In genomic region chr10:80281921-80282371, GRCm38 (mm10) we compare ENCODE assay signal across 9 mouse cellular contexts. TPM values are rescaled to one million over a fixed set of nuclear protein-coding genes. Genes with fewer than 3 reads are reported as not detected.
DNase-seq lines count a peak whose midpoint lies in the region; ATAC-seq and TF ChIP-seq lines count a peak whose summit lies in the region.
"Had no signal": no experiment of that assay in that cellular context is flagged by ENCODE, and none has a peak within 500 bp of the region (broad histone marks: within the 10 kb centered on the region; RNA-seq: fewer than 3 reads in every experiment).

No protein-coding gene starts in this region.

- H3K9ac ChIP-seq in embryonic facial prominence, embryonic 13.5 days: 0 out of 2 replicates have a peak overlapping the region, but pooled peaks have one; percentile 33
- no peak overlapping the region for H3K9ac ChIP-seq in stomach, postnatal 0 days (ENCODE audit: low read length)
- H3K9ac ChIP-seq: limb, embryonic 15.5 days had no signal

- no peak for ATAC-seq in embryonic facial prominence, embryonic 13.5 days (ENCODE audit: insufficient number of reproducible peaks, insufficient read depth, low FRiP score, low TSS enrichment, low read depth)
- 0 out of 2 replicates have a peak, but pooled peaks have one; percentile 9 for ATAC-seq in stomach, postnatal 0 days (ENCODE audit: low FRiP score, low TSS enrichment)

- H3K27ac ChIP-seq in embryonic facial prominence, embryonic 13.5 days: no peak overlapping the region
- no peak overlapping the region for H3K27ac ChIP-seq in embryonic facial prominence, embryonic 10.5 days (replicated peaks)
- H3K27ac ChIP-seq in stomach, postnatal 0 days (replicated peaks): peak overlapping the region; percentile 91
- H3K27ac ChIP-seq: limb, embryonic 15.5 days had no signal

- no peak for DNase-seq in embryonic facial prominence, embryonic 10.5 days (ENCODE audit: low spot score)
- peak; percentile 60 for DNase-seq in urinary bladder, postnatal 14 days (ENCODE audit: low spot score)
- DNase-seq in urinary bladder, postnatal 10 days (ENCODE audit: low spot score): no peak
- peak; percentile 68 to 83 for DNase-seq in kidney, postnatal 4 days
- peak; percentile 77 for DNase-seq in stomach, postnatal 0 days (ENCODE audit: low spot score)
- DNase-seq in urinary bladder, postnatal 4 days (ENCODE audit: low spot score in 2 of 2): no peak
- DNase-seq in embryo, embryonic 10 days (ENCODE audit: low spot score): no peak

- H3K27me3 ChIP-seq in embryonic facial prominence, embryonic 13.5 days: no peaks in the 10 kb centered on the region
- no peaks in the 10 kb centered on the region for H3K27me3 ChIP-seq in embryonic facial prominence, embryonic 10.5 days (replicated peaks; ENCODE audit: low read depth, poor library complexity, severe bottlenecking)
- H3K27me3 ChIP-seq in stomach, postnatal 0 days (ENCODE audit: control insufficient read depth, insufficient read depth, low read length): no peaks in the 10 kb centered on the region
- H3K27me3 ChIP-seq: limb, embryonic 15.5 days had no signal

- 74% methylated on average over 8 of the region's 8 CpGs for WGBS in embryonic facial prominence, embryonic 13.5 days
- 78% methylated on average over 8 of the region's 8 CpGs for WGBS in embryonic facial prominence, embryonic 10.5 days
- 66% methylated on average over 8 of the region's 8 CpGs for WGBS in stomach, postnatal 0 days

- TF ChIP-seq EP300 in stomach, postnatal 0 days (optimal IDR thresholded peaks at IDR 0.05): no peak

- H3K36me3 ChIP-seq in embryonic facial prominence, embryonic 13.5 days: peaks cover 97% of the 10 kb centered on the region
- H3K36me3 ChIP-seq in embryonic facial prominence, embryonic 10.5 days (replicated peaks): peaks cover 100% of the 10 kb centered on the region
- peaks cover 53% of the 10 kb centered on the region for H3K36me3 ChIP-seq in stomach, postnatal 0 days (ENCODE audit: control insufficient read depth, insufficient read depth, low read length)

- no peaks in the 10 kb centered on the region for H3K9me3 ChIP-seq in embryonic facial prominence, embryonic 13.5 days
- no peaks in the 10 kb centered on the region for H3K9me3 ChIP-seq in embryonic facial prominence, embryonic 10.5 days
- H3K9me3 ChIP-seq in stomach, postnatal 0 days (ENCODE audit: control insufficient read depth, low read length): no peaks in the 10 kb centered on the region
- H3K9me3 ChIP-seq: limb, embryonic 15.5 days had no signal

- H3K4me3 ChIP-seq in embryonic facial prominence, embryonic 13.5 days: no peak overlapping the region
- no peak overlapping the region for H3K4me3 ChIP-seq in embryonic facial prominence, embryonic 10.5 days
- no peak overlapping the region for H3K4me3 ChIP-seq in stomach, postnatal 0 days (ENCODE audit: low read depth, low read length)
- H3K4me3 ChIP-seq: limb, embryonic 15.5 days had no signal

- no peak for TF ChIP-seq CTCF in stomach, postnatal 0 days (IDR thresholded peaks at IDR 0.05; ENCODE audit: low read depth)

- H3K4me1 ChIP-seq in embryonic facial prominence, embryonic 13.5 days: peaks cover 5% of the 10 kb centered on the region; the same call in 1 of the 2 replicates
- 0 out of 2 replicates have a peak, but pooled peaks cover 4% of the 10 kb centered on the region for H3K4me1 ChIP-seq in embryonic facial prominence, embryonic 10.5 days
- no peaks in the 10 kb centered on the region for H3K4me1 ChIP-seq in stomach, postnatal 0 days (replicated peaks; ENCODE audit: control insufficient read depth, insufficient read depth)

- H3K4me2 ChIP-seq in embryonic facial prominence, embryonic 13.5 days: no peak overlapping the region
- no peak overlapping the region for H3K4me2 ChIP-seq in stomach, postnatal 0 days (replicated peaks; ENCODE audit: low read depth)
- H3K4me2 ChIP-seq: limb, embryonic 15.5 days had no signal

RNA-seq across cellular contexts. Expression of gene Rps15, which starts 10.3 kb away (rescaled TPM):
- 1,000 and 1,047 TPM in 2 replicates for polyA plus RNA-seq in embryonic facial prominence, embryonic 13.5 days (2015; fragmentation: Nextera tagmentation; extraction: Ambion mirVana)
- polyA plus RNA-seq in embryonic facial prominence, embryonic 10.5 days (2016; fragmentation: Nextera tagmentation; extraction: Ambion mirVana): 1,079 and 1,119 TPM in 2 replicates
- polyA plus RNA-seq in stomach, postnatal 0 days (2015; fragmentation: Nextera tagmentation; extraction: Ambion mirVana): 766 and 821 TPM in 2 replicates

RNA-seq across cellular contexts. Expression of gene Apc2, which starts 13.8 kb away (rescaled TPM):
- 9.3 and 9.4 TPM in 2 replicates for polyA plus RNA-seq in embryonic facial prominence, embryonic 13.5 days (2015; fragmentation: Nextera tagmentation; extraction: Ambion mirVana)
- polyA plus RNA-seq in embryonic facial prominence, embryonic 10.5 days (2016; fragmentation: Nextera tagmentation; extraction: Ambion mirVana): 11.8 and 12.6 TPM in 2 replicates
- 1.2 and 1.3 TPM in 2 replicates for polyA plus RNA-seq in stomach, postnatal 0 days (2015; fragmentation: Nextera tagmentation; extraction: Ambion mirVana)

RNA-seq across cellular contexts. Expression of gene Dazap1, which starts 20.7 kb away (rescaled TPM):
- 66.0 and 70.6 TPM in 2 replicates for polyA plus RNA-seq in embryonic facial prominence, embryonic 13.5 days (2015; fragmentation: Nextera tagmentation; extraction: Ambion mirVana)
- 56.2 and 58.5 TPM in 2 replicates for polyA plus RNA-seq in embryonic facial prominence, embryonic 10.5 days (2016; fragmentation: Nextera tagmentation; extraction: Ambion mirVana)
- 27.4 and 28.4 TPM in 2 replicates for polyA plus RNA-seq in stomach, postnatal 0 days (2015; fragmentation: Nextera tagmentation; extraction: Ambion mirVana)

RNA-seq across cellular contexts. Expression of gene Gamt, which starts 21.1 kb away (rescaled TPM):
- polyA plus RNA-seq in embryonic facial prominence, embryonic 13.5 days (2015; fragmentation: Nextera tagmentation; extraction: Ambion mirVana): 27.2 and 33.6 TPM in 2 replicates
- 24.4 and 25.0 TPM in 2 replicates for polyA plus RNA-seq in embryonic facial prominence, embryonic 10.5 days (2016; fragmentation: Nextera tagmentation; extraction: Ambion mirVana)
- polyA plus RNA-seq in stomach, postnatal 0 days (2015; fragmentation: Nextera tagmentation; extraction: Ambion mirVana): 16.3 and 17.4 TPM in 2 replicates

RNA-seq across cellular contexts. Expression of gene Ndufs7, which starts 33.0 kb away (rescaled TPM):
- 266 and 299 TPM in 2 replicates for polyA plus RNA-seq in embryonic facial prominence, embryonic 13.5 days (2015; fragmentation: Nextera tagmentation; extraction: Ambion mirVana)
- polyA plus RNA-seq in embryonic facial prominence, embryonic 10.5 days (2016; fragmentation: Nextera tagmentation; extraction: Ambion mirVana): 303 and 309 TPM in 2 replicates
- 400 and 403 TPM in 2 replicates for polyA plus RNA-seq in stomach, postnatal 0 days (2015; fragmentation: Nextera tagmentation; extraction: Ambion mirVana)

Comparison
In these comparisons a context has a peak if more than half of its experiments do, and no peak if none do; other contexts are left out.
1. DNase-seq: peak in urinary bladder, postnatal 14 days (single experiment), kidney, postnatal 4 days (2 of 2) and stomach, postnatal 0 days (single experiment); none in embryonic facial prominence, embryonic 10.5 days (single experiment), urinary bladder, postnatal 10 days (single experiment), urinary bladder, postnatal 4 days (0 of 2) and embryo, embryonic 10 days (single experiment).